Mouse (Mus musculus) right cerebral cortex, adult 18-20 months (tissue): Measurements from ENCODE around the gene Gimap5.

ENCODE experiments used
- DNase-seq: peaks from one replicate; pipeline ENCODE4 v3.0.0; 2022; ENCODE audit warnings: mixed read lengths

Gene Gimap5

GRCm38 (mm10) chr6:48740501-48741169, 5.4 kb upstream of the Gimap5 start:
- DNase-seq, result no peak

- no peak for DNase-seq
These were observed 4.7 kb upstream of the Gimap5 start for GRCm38 (mm10) chr6:48741273-48741672.

GRCm38 (mm10) chr6:48741711-48742206, 4.2 kb upstream of the Gimap5 start:
- no peak for DNase-seq

- no peak for DNase-seq
These were observed 3.3 kb upstream of the Gimap5 start for GRCm38 (mm10) chr6:48742422-48743351.

- DNase-seq, result no peak
These were observed 507 bp upstream of the Gimap5 start for GRCm38 (mm10) chr6:48745490-48745889.

GRCm38 (mm10) chr6:48747091-48747966, 1.3 kb downstream of the Gimap5 start:
- no peak for DNase-seq

GRCm38 (mm10) chr6:48763567-48764270, 17.7 kb downstream of the Gimap5 start:
- no peak for DNase-seq

GRCm38 (mm10) chr6:48764496-48764895, 18.5 kb downstream of the Gimap5 start:
- no peak for DNase-seq

GRCm38 (mm10) chr6:48768178-48768869, 22.3 kb downstream of the Gimap5 start:
- DNase-seq, result no peak

GRCm38 (mm10) chr6:48768933-48769332, 22.9 kb downstream of the Gimap5 start:
- no peak for DNase-seq

- DNase-seq, result no peak
These were observed 24.7 kb downstream of the Gimap5 start, which contains the start of gene Gimap3 for GRCm38 (mm10) chr6:48770696-48771095. TSS of gene Gimap3 (minus strand) at chr6:48770851.

- peak; percentile 77 for DNase-seq
These were observed 26.0 kb downstream of the Gimap5 start for GRCm38 (mm10) chr6:48772030-48772429.

GRCm38 (mm10) chr6:48784406-48784805, 38.4 kb downstream of the Gimap5 start:
- no peak for DNase-seq

- DNase-seq, result no peak
These were observed 39.2 kb downstream of the Gimap5 start for GRCm38 (mm10) chr6:48785189-48785588.

GRCm38 (mm10) chr6:48785601-48786000, 39.6 kb downstream of the Gimap5 start:
- DNase-seq, result no peak

GRCm38 (mm10) chr6:48787867-48788266, 41.9 kb downstream of the Gimap5 start:
- no peak for DNase-seq

- DNase-seq, result no peak
These were observed 55.9 kb downstream of the Gimap5 start for GRCm38 (mm10) chr6:48801897-48802296.

- no peak for DNase-seq
These were observed 57.5 kb downstream of the Gimap5 start for GRCm38 (mm10) chr6:48803406-48804051.
